Mouse (Mus musculus) heart, embryonic 12.5 days (tissue): ENCODE measurements around the gene Raver2. TPM values are rescaled to one million over a fixed set of nuclear protein-coding genes. Genes with fewer than 3 reads are reported as not detected.

Source experiments
- ATAC-seq: fragments of 200-750 bp; cut with Nextera tagmentation; 2 replicates; pipeline ENCODE4 v1.8.0; 2017; ENCODE audit warnings: moderate TSS enrichment, moderate library complexity; ENCODE audit not compliant: insufficient number of reproducible peaks, low FRiP score
- H3K27ac ChIP-seq: fragments of 300-500 bp; sonication (generic); 2 replicates; pipeline ENCODE4 v1.5.1; 2016; ENCODE audit warnings: mild to moderate bottlenecking, moderate library complexity; ENCODE audit not compliant: poor library complexity, severe bottlenecking
- H3K27me3 ChIP-seq: fragments of 300-500 bp; sonication (generic); replicated peaks from 2 replicates; pipeline ENCODE4 v1.6.1; 2016; ENCODE audit warnings: mild to moderate bottlenecking, moderate library complexity
- H3K36me3 ChIP-seq: fragments of 300-500 bp; sonication (generic); 2 replicates; pipeline ENCODE4 v1.6.1; 2016; ENCODE audit warnings: mild to moderate bottlenecking, moderate library complexity
- H3K4me1 ChIP-seq: fragments of 300-500 bp; sonication (generic); replicated peaks from 2 replicates; pipeline ENCODE4 v1.6.1; 2016; ENCODE audit warnings: mild to moderate bottlenecking
- H3K4me2 ChIP-seq: fragments of 300-500 bp; sonication (generic); 2 replicates; pipeline ENCODE4 v1.6.1; 2016; ENCODE audit warnings: mild to moderate bottlenecking, moderate library complexity
- H3K4me3 ChIP-seq: fragments of 300-500 bp; sonication (generic); 2 replicates; pipeline ENCODE4 v1.5.1; 2016; ENCODE audit warnings: mild to moderate bottlenecking
- H3K9ac ChIP-seq: fragments of 300-500 bp; sonication (generic); 2 replicates; pipeline ENCODE4 v1.6.1; 2016; ENCODE audit warnings: mild to moderate bottlenecking, moderate library complexity
- H3K9me3 ChIP-seq: fragments of 300-500 bp; sonication (generic); replicated peaks from 2 replicates; pipeline ENCODE4 v1.6.1; 2016; ENCODE audit warnings: mild to moderate bottlenecking, moderate library complexity
- WGBS: fragments of 180-500 bp; shearing (Covaris S2); methylation state at CpG from one replicate; pipeline ENCODE4 v1.1.7; 2016; 5-methylcytosine and 5-hydroxymethylcytosine counted together
- polyA plus RNA-seq: library from polyadenylated mRNA; unstranded; fragments of >200 nt; fragmentation: Nextera tagmentation; extraction: Ambion mirVana; gene quantifications from 2 replicates; pipeline ENCODE4 v1.2.1, GENCODE M21; 2016

Raver2 gene
- polyA plus RNA-seq, result 5.2 and 5.4 TPM in 2 replicates

GRCm38 (mm10) chr4:101068786-101069153 lies at the start of gene Raver2:
TSS of gene Raver2 (plus strand) at chr4:101068983.
- H3K9ac ChIP-seq, result peak within 1 kb of the TSS; percentile 84
- H3K27ac ChIP-seq, result no peak within 1 kb of the TSS
- peak; percentile 77 for ATAC-seq
- H3K36me3 ChIP-seq, result no peaks in the 10 kb centered on the region
- 2% methylated on average over 52 of the region's 54 CpGs for WGBS
- H3K4me2 ChIP-seq, result peak within 1 kb of the TSS; percentile 98
- peak within 1 kb of the TSS; percentile 92 for H3K4me3 ChIP-seq
- H3K4me1 ChIP-seq, result no peaks in the 10 kb centered on the region
- no peaks in the 10 kb centered on the region for H3K9me3 ChIP-seq
- peaks cover 8% of the 10 kb centered on the region; the same call in 1 of the 2 replicates for H3K27me3 ChIP-seq

GRCm38 (mm10) chr4:101020596-101020995 lies 48.2 kb upstream of the Raver2 start, which contains the start of gene Gm10577:
TSS of gene Gm10577 (minus strand) at chr4:101020696.
- no peaks in the 10 kb centered on the region for H3K27me3 ChIP-seq
- H3K4me3 ChIP-seq, result no peak within 1 kb of the TSS
- ATAC-seq, result no peak
- H3K4me2 ChIP-seq, result no peak within 1 kb of the TSS
- 68% methylated on average over 4 of the region's 4 CpGs for WGBS
- no peaks in the 10 kb centered on the region for H3K36me3 ChIP-seq
- no peak within 1 kb of the TSS for H3K27ac ChIP-seq
- no peak within 1 kb of the TSS for H3K9ac ChIP-seq
- peaks cover 6% of the 10 kb centered on the region for H3K9me3 ChIP-seq
- no peaks in the 10 kb centered on the region for H3K4me1 ChIP-seq

GRCm38 (mm10) chr4:101026566-101026965 lies 42.2 kb upstream of the Raver2 start:
- no peak for ATAC-seq

GRCm38 (mm10) chr4:101026995-101027394 lies 41.8 kb upstream of the Raver2 start:
- no peak overlapping the region for H3K27ac ChIP-seq
- no peaks in the 10 kb centered on the region for H3K36me3 ChIP-seq
- 62% methylated on average over 2 of the region's 2 CpGs for WGBS
- no peaks in the 10 kb centered on the region for H3K4me1 ChIP-seq
- H3K4me2 ChIP-seq, result no peak overlapping the region
- no peak overlapping the region for H3K4me3 ChIP-seq
- no peak for ATAC-seq
- no peak overlapping the region for H3K9ac ChIP-seq
- peaks cover 6% of the 10 kb centered on the region for H3K9me3 ChIP-seq
- no peaks in the 10 kb centered on the region for H3K27me3 ChIP-seq

More at GRCm38 (mm10) chr4:101026566-101026965, 42.2 kb upstream of the Raver2 start:
- Histone ChIP-seq H3K4me2 (no peak overlapping the region), H3K27ac (no peak overlapping the region), H3K27me3 (no peaks in the 10 kb centered on the region), H3K4me1 (no peaks in the 10 kb centered on the region), H3K9me3 (peaks cover 6% of the 10 kb centered on the region), H3K9ac (no peak overlapping the region), H3K36me3 (no peaks in the 10 kb centered on the region), H3K4me3 (no peak overlapping the region)
- 72% methylated on average over 5 of the region's 5 CpGs for WGBS

- ATAC-seq, result no peak
- no peak overlapping the region for H3K4me3 ChIP-seq
- peaks cover 3% of the 10 kb centered on the region for H3K9me3 ChIP-seq
- H3K27ac ChIP-seq, result no peak overlapping the region
- no peaks in the 10 kb centered on the region for H3K27me3 ChIP-seq
- WGBS, result 84% methylated on average over 9 of the region's 9 CpGs
- H3K9ac ChIP-seq, result no peak overlapping the region
- H3K4me1 ChIP-seq, result no peaks in the 10 kb centered on the region
- no peaks in the 10 kb centered on the region for H3K36me3 ChIP-seq
- no peak overlapping the region for H3K4me2 ChIP-seq
Observed at GRCm38 (mm10) chr4:101027852-101028411, 40.9 kb upstream of the Raver2 start.

GRCm38 (mm10) chr4:101033047-101033446 lies 35.7 kb upstream of the Raver2 start:
- H3K4me3 ChIP-seq, result no peak overlapping the region
- WGBS, result 60% methylated on average over 3 of the region's 3 CpGs
- H3K4me2 ChIP-seq, result no peak overlapping the region
- H3K9ac ChIP-seq, result no peak overlapping the region
- no peak for ATAC-seq
- no peaks in the 10 kb centered on the region for H3K36me3 ChIP-seq
- no peaks in the 10 kb centered on the region for H3K27me3 ChIP-seq
- no peaks in the 10 kb centered on the region for H3K4me1 ChIP-seq
- no peaks in the 10 kb centered on the region for H3K9me3 ChIP-seq
- H3K27ac ChIP-seq, result no peak overlapping the region

GRCm38 (mm10) chr4:101035131-101035530 lies 33.7 kb upstream of the Raver2 start:
- no peaks in the 10 kb centered on the region for H3K9me3 ChIP-seq
- H3K36me3 ChIP-seq, result no peaks in the 10 kb centered on the region
- 79% methylated on average over 5 of the region's 5 CpGs for WGBS
- no peak for ATAC-seq
- H3K9ac ChIP-seq, result no peak overlapping the region
- no peak overlapping the region for H3K4me3 ChIP-seq
- H3K27me3 ChIP-seq, result no peaks in the 10 kb centered on the region
- H3K27ac ChIP-seq, result no peak overlapping the region
- H3K4me2 ChIP-seq, result no peak overlapping the region
- no peaks in the 10 kb centered on the region for H3K4me1 ChIP-seq

- no peaks in the 10 kb centered on the region for H3K4me1 ChIP-seq
- H3K4me2 ChIP-seq, result no peak overlapping the region
- H3K9ac ChIP-seq, result no peak overlapping the region
- no peaks in the 10 kb centered on the region for H3K36me3 ChIP-seq
- H3K9me3 ChIP-seq, result no peaks in the 10 kb centered on the region
- ATAC-seq, result no peak
- H3K27me3 ChIP-seq, result no peaks in the 10 kb centered on the region
- H3K4me3 ChIP-seq, result no peak overlapping the region
- 53% methylated on average over 7 of the region's 7 CpGs for WGBS
- H3K27ac ChIP-seq, result no peak overlapping the region
Observed at GRCm38 (mm10) chr4:101037156-101037555, 31.6 kb upstream of the Raver2 start.

- H3K27ac ChIP-seq, result no peak overlapping the region
- H3K4me3 ChIP-seq, result no peak overlapping the region
- no peaks in the 10 kb centered on the region for H3K36me3 ChIP-seq
- H3K4me2 ChIP-seq, result no peak overlapping the region
- no peak overlapping the region for H3K9ac ChIP-seq
- no peaks in the 10 kb centered on the region for H3K4me1 ChIP-seq
- no peaks in the 10 kb centered on the region for H3K27me3 ChIP-seq
- WGBS, result 66% methylated on average over 2 of the region's 2 CpGs
- H3K9me3 ChIP-seq, result no peaks in the 10 kb centered on the region
- ATAC-seq, result no peak
Observed at GRCm38 (mm10) chr4:101043691-101044090, 25.1 kb upstream of the Raver2 start.

GRCm38 (mm10) chr4:101044149-101044548 lies 24.6 kb upstream of the Raver2 start:
- no peak overlapping the region for H3K27ac ChIP-seq
- no peak overlapping the region for H3K4me2 ChIP-seq
- no peaks in the 10 kb centered on the region for H3K36me3 ChIP-seq
- no peaks in the 10 kb centered on the region for H3K27me3 ChIP-seq
- H3K9me3 ChIP-seq, result no peaks in the 10 kb centered on the region
- H3K4me3 ChIP-seq, result no peak overlapping the region
- no peak for ATAC-seq
- no peak overlapping the region for H3K9ac ChIP-seq
- H3K4me1 ChIP-seq, result no peaks in the 10 kb centered on the region

- H3K4me1 ChIP-seq, result no peaks in the 10 kb centered on the region
- H3K9me3 ChIP-seq, result no peaks in the 10 kb centered on the region
- H3K4me3 ChIP-seq, result no peak overlapping the region
- no peak for ATAC-seq
- H3K27ac ChIP-seq, result no peak overlapping the region
- H3K9ac ChIP-seq, result no peak overlapping the region
- no peak overlapping the region for H3K4me2 ChIP-seq
- WGBS, result 75% methylated on average over 4 of the region's 4 CpGs
- H3K27me3 ChIP-seq, result no peaks in the 10 kb centered on the region
- no peaks in the 10 kb centered on the region for H3K36me3 ChIP-seq
Observed at GRCm38 (mm10) chr4:101046576-101046975, 22.2 kb upstream of the Raver2 start.

- Histone ChIP-seq H3K27me3 (0 out of 2 replicates have a peak, but pooled peaks cover 5% of the 10 kb centered on the region), H3K27ac (no peak overlapping the region), H3K9me3 (peaks cover 5% of the 10 kb centered on the region; the same call in 1 of the 2 replicates), H3K4me3 (no peak overlapping the region), H3K9ac (no peak overlapping the region), H3K36me3 (no peaks in the 10 kb centered on the region), H3K4me2 (no peak overlapping the region), H3K4me1 (no peaks in the 10 kb centered on the region)
- WGBS, result 65% methylated on average over 2 of the region's 2 CpGs
- ATAC-seq, result no peak
Observed at GRCm38 (mm10) chr4:101062146-101062545, 6.6 kb upstream of the Raver2 start.
